Mouse (Mus musculus): ENCODE results near the gene Barhl2.

The Barhl2 gene

DNA sequence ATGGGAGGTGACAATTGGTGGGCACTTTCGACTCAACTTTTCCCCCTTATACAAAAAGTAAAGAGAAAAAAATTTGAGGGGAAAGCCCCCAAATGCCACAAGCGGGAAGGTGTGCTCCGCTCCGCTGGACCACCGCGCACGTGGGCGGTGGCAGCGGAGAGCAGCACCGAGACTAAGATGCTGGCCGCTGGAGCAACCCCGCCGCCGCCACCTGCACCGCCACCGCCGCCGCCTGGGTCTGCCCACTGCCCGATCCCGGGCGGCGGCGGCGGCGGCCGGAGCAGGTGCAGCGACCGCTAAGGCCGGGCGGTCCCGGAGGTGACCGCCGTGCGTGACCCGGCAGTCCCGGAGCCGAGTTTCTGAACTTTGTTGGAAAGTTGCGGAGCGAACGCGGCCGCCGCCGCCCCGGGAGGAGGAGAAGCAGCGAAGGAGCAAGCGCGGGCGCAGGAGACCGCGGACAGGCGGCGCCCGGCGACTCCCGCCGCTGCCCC lies at the start of gene Barhl2:
Gene Barhl2 (minus strand): TSS at position 181 of the 491 bp plus-strand sequence.
- DNase-seq = no peak

DNA sequence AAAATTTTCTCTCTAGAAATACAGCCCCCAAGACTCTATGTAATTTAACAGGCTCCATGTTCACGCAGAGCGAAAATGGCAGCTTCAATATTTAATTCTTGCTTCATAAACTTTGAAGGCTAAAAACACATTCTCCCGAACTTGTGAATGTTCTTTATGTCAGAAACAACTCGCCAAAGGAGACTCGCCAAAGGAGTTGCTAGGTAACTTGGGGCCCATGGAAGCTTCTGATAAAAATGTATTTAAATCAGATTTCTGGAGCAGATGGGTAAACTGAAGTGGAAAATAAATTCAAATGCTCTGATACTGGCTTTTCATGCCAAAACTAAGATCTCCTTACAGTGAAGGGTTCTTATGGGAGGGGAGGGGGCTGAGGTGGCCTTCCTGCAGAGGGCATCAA lies 48.1 kb upstream of the Barhl2 start:
- DNase-seq = no peak

DNA sequence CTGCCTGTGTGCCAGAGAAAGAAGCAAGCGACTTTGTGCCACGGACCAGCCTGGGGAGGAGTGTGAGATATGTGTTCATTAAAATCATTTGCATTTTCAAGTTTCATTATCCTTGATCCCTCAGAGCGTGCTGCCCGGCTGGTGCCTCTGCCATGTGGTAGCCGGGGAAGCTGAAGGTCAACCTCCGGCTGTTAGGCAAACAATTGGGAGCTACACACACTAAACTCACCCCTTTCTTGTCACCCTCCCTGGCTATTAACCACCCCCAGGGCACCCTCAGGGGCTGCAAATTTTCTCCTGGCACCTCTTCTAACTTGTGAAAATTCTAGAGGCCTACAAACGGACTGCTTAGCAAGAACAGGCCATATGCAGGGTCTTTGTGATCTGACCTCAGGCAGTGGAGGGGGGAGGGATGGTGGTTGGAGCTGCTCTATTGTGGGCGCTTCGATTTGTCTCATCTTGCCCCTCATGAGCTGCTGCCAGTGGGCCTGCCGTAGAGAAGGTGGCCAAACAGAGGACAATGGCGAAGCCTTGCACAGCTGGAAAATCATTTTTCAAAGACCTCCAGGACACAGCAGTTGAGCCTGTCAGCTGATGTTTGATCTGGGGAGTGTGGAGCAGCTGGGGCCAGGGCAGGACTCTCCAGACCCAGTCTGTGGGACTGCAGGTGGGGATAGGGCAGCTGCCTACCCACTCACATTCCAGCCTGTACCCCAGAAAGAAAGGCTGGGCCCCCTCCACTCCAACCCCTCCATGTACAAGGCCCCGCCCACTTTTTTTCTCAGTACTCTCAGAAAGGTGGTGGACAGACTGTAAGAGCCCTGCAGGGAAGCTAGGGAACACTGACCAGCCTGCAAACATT lies 44.9 kb upstream of the Barhl2 start:
- no peak for DNase-seq

GRCm38 (mm10) chr5:106502271-106502670 lies 44.3 kb upstream of the Barhl2 start:
- no peak for DNase-seq

GRCm38 (mm10) chr5:106491771-106492170 lies 33.8 kb upstream of the Barhl2 start:
- DNase-seq = no peak

- DNase-seq = peak; percentile 40 to 47
These were observed 14.1 kb upstream of the Barhl2 start for GRCm38 (mm10) chr5:106472105-106472500.

GRCm38 (mm10) chr5:106471235-106472104 lies 13.5 kb upstream of the Barhl2 start:
- DNase-seq = peak; percentile 15 to 22

- DNase-seq = peak; percentile 53 to 71
These were observed 7.3 kb upstream of the Barhl2 start for GRCm38 (mm10) chr5:106465129-106465790.

DNA sequence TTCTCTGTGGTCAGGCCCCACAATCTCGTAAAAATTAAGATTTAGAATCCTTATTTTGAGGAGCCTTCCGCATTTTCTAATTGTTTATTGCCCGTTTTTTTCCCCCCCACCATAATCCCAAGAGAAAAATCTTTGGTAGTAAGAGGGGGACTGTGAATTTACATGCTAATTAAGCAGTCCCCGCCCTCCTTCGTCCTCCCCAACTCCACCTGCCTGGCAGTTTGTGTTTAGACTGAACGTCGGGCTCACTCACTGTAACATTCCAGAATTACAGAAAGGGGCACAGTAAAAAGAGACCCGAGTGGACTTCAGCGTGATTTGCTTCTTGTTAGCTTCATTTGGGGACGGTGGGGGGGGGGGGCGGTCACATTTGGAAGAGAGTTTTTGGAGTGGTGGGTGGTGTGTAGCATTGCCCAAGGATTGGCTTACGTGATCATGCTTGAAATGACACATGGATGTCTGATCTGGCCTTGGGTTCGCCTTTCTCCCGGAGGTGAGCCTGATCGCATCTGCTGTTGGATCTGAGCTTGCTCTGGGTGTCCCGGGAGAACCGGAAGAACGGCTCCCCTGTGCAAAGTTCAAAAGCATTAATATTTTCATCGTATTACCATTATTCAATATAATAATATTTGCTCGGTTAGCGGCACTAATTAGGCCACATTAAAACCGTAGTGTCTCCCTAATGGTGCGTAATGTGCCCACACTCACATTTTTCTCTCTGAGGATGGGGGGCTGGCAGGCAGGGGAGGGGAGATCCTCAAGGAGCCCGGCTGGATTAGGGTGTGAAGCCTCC lies 6.6 kb upstream of the Barhl2 start:
- DNase-seq = peak; percentile 39 to 50

DNA sequence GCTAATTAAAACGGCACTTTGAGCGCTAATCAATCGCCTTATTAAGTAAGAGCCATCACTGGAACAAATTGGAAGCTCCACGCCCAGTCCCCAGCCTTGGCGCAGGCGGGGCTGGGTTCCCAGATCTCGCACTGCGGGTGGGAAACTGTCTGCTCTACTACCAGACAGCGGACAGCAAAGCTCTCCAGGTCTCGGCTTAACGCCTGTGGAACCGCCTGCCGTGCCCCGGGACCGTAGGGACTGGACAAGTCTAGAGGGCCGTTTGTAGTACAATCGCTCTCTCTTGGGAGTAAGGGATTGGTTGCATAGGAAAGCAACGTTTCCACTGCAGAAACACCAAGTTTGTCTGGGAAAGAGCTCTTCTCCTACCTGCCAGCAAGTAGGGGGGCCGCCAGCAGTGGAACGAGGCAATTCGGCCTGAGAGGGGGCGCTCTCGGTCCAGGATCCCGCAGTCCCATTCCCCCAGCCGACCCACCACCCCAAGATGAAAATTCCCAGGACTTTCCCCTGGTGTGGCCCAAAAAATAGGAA lies 5.8 kb upstream of the Barhl2 start:
- DNase-seq = peak; percentile 84 to 86

DNA sequence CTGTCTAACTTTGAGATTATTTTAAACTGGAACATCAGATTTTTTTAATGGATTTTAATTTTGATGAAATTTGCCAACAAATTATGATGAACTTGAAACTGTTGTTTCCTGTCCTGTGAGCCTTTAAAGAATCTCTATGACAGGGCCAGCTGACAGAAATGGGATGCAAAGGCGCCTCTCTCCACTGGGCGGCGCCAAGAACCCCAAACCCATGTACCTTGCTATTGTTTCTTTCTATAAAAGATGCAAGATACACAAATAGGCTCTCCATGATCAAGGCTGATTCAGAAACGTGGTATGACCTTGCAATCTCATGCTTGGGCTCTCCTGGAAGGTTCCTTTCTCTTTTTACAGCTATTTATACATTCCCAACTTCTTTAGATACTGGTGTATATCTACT lies 3.9 kb upstream of the Barhl2 start:
- peak; percentile 86 to 87 for DNase-seq

DNA sequence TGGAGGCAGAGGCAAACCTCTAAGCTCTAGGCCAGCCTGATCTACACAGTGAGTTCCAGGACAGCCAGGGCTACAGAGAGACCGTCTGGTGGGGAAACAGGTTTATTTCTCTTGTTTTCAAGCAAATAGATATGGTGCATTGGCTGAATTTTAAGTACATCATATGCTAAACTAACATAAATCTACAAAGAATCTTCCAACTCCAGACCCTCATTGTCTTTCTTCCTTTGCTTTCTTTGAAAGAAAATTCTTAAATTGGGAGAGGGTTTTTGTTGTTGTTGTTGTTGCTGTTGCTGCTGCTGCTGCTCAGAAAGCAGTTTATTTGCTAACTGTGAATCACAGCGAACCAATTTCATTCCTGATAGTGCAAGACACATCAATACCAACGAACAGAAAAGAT lies 3.5 kb upstream of the Barhl2 start:
- no peak for DNase-seq

DNA sequence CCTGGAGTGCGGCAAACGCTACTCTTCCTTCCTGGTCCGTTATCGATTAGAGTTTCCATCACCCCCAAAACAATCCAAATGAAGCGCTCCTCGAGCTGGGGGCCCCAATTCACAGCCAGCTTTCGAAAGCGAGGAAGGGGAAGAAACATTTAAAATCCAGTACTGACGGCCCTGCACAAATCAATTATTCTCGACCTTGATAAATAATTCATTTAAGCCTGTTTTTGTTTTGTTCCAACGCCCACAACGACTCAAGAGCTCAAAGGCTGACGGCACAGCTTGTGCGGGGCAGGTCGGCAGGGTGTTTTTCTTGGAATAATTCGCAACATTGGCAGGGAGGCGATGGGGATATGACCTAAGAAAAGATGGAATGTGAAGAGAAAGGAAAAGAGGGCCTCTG lies 2.6 kb upstream of the Barhl2 start:
- peak in 1 of 2 experiments; percentile 15 for DNase-seq

GRCm38 (mm10) chr5:106460001-106460511 lies 2.1 kb upstream of the Barhl2 start:
- DNase-seq = peak; percentile 66 to 76

DNA sequence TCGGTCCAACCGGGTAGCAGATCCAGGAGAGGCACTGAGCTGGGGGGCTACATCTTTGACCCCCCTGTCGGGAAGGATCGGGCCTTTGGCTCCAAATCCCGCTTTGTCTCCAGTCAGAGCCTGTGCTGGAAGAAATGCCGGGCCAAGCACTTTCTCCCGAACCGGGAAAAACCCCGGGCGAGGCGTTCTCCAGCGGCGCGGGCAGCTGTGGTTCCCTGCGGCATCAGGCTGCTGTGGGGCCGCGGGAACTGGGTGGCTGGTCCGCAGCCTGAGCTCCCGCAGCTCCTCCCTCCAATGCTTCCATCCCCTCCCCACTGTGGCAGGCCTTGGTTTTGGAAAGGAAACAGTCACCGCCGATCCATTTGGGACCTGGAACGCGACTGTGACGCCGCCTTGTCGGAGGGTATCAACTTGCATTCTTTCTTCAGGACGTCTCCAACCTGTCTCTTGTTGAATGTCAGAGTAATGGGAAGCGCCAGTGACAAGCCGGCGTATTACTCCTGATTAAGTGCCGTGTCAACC lies 1.2 kb upstream of the Barhl2 start:
- peak in 1 of 2 experiments; percentile 64 for DNase-seq

DNA sequence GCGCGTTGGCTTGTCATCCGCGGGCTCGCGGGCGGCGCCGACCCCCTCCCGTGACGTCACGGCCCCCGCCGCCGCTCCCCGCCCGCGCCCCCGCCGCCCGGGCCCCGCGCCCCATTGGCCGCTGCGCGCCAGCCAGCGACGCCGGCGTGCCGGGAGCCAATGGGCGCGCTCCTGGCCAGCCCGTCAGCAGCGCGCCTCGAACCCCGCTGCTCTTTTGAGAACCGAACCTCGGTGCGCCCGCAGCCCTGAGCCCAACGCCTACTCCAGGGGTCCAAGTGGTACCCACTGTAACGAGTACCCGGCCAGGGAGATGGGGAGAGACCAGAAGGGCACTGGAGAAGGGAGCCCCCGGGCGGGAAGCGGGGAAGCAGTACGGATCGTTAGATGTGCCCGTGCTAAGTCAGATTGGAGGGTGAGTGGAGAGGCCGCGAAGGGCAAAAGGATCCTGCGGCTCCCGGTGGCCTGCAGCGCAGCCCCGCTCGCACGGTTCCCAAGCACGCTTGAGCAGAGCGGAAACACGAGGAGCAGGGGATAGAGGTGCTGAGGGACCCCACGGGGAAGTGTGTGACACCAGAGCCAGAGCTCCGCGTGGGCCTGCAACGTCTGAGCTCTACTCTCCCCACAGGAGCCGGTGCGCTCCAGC lies 632 bp upstream of the Barhl2 start:
- peak; percentile 93 to 96 for DNase-seq

DNA sequence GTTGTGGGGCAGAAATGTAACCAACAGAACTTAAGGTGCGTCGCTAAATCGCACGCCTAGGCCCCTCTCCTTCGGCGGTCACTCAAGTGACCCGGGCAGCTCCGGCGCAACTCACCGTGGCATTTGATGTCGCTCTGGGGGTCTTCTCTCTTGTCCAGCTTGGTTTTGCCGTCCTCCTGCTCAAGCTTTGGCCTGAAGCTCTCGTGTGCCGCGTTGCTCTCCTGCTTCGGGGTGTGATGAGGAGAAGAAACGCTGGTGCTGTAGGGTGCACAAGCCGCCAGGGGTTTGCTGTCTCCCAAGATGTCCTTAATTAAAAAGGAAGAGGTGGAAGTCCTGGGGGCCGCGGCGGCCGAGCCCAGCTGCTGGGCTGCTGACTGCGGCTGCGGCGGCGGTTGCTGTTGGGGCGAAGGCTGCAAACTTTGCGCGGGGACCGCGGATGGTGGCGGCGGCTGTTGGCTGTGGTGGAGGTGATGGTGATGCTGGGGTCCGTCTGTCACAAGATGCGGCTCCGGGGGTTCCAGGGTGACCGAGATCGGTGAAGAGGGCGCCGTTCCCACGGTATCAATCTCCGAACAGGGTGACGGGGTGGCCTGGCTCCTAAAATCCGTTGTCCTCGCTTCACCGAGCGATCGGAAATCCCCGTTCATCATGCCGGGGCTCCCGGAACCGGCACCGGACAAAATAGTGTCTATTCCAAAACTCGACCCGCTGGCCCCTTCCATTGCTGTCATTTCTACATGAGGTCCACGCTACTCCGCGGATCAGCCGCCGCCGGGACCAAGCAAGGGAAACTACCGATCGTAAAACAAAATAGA lies 648 bp downstream of the Barhl2 start:
- DNase-seq = peak; percentile 67 to 75

DNA sequence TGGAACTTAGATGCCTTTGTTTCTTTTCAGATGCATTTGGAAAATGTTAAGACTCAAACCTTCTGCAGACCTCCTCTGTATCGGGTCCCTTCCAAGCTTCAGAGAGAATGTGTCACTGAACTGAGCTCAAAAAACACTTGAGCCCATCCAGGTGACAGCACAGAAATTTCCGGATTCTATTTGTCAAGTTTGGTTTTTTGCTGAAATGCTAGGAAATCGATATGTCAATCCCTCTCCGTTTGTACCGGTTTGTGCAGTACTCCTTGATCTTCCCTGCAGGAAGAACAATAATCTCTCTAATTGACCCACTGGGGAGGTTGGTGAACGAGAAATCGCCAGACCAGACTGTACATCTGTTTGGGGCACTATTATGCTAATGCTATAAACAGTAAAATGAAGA lies 2.0 kb downstream of the Barhl2 start:
- DNase-seq = peak; percentile 19 to 43

DNA sequence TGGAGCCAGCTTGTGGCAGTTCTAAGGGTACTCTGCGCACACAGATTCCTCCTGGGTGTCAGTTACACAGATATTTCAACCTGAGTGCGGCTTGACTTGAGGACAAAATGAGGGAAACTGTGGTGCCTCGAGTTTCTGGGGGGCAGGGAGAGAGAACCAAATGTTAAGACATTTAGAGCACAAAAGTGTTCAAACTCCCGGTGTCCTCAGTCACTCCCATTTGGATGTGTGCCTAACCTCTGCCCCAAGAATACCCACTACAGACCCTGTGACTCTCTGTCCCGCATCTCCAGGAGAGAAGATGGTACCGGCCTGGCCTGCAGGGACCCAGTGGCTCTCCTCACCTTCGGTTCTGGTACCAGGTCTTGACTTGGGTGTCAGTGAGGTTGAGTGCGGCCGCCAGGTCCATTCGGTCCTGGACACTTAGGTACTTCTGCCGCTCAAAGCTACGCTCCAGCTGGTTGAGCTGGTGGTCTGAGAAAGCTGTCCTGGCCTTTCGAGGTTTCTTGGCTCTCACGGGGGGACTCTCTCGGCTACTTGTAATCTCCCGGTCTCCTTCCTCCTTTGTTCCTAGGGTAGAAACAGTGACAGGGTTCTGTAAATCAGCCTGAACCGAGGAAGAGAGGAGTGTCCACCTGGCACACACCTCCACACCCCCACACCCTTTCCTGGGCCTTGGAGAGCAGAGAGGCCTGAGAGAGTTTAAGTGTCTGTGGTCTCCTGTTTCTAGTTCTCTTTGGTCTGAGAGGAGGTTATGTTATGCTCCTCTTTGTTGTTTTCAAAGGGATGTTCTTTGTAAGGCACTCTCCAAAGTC lies 2.7 kb downstream of the Barhl2 start:
- DNase-seq = peak; percentile 56 to 72
